Mouse (Mus musculus) spleen, postnatal 0 days (tissue): ENCODE results near the gene Bcl2. TPM values are rescaled to one million over a fixed set of nuclear protein-coding genes. Genes with fewer than 3 reads are reported as not detected.

ENCODE experiments used
- polyA plus RNA-seq: library from polyadenylated mRNA; unstranded; fragments of >200 nt; fragmentation: Nextera tagmentation; extraction: Ambion mirVana; gene quantifications from 2 replicates; pipeline ENCODE4 v1.2.1, GENCODE M21; 2015

Bcl2 gene
- 5.4 and 6.4 TPM in 2 replicates for polyA plus RNA-seq

DNA sequence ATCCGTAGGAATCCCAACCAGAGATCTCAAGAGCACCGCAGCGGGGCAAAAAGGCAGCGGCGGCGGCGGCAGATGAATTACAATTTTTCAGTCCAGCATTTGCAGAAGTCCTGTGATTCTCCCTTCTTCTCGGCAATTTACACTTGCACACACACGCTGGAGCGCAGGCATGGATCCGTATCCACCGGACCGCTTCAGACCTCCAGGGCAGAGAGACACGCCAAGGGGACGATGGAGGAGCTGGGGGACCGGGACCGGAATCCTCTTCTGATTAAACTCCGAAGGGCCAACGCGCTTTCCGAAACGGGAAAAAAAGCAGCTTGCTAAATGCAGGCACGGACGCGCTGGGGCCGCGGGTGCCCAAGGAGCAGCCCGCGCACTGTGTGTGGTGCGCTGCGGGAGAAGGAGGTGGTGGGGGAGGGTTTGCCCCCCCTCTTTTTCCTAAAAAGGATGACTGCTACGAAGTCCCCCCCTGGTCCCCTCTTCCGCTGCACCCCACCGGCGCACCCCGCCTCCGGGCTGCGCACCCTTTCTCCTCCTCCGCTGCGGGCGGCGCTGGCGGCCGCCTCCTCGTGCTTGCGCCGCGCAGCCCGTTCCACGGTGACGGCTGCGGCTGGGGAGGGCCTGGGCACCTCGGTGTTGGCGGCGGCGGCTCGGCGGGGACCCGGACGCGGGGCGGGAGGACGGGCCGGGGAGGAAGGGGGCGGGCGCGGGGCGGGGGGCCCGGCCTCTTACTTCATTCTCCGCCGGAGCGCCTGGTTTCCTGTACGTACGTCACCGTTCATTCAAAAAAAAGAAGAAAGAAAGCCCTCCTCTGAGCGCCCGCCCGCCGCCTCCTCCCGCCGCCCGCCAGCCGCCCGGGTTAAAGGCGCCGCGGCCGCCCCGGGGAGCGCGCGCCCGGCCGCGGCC, at the start of gene Bcl2:
Bcl2 (minus strand) TSS at position 654 of the 909 bp plus-strand sequence.

DNA sequence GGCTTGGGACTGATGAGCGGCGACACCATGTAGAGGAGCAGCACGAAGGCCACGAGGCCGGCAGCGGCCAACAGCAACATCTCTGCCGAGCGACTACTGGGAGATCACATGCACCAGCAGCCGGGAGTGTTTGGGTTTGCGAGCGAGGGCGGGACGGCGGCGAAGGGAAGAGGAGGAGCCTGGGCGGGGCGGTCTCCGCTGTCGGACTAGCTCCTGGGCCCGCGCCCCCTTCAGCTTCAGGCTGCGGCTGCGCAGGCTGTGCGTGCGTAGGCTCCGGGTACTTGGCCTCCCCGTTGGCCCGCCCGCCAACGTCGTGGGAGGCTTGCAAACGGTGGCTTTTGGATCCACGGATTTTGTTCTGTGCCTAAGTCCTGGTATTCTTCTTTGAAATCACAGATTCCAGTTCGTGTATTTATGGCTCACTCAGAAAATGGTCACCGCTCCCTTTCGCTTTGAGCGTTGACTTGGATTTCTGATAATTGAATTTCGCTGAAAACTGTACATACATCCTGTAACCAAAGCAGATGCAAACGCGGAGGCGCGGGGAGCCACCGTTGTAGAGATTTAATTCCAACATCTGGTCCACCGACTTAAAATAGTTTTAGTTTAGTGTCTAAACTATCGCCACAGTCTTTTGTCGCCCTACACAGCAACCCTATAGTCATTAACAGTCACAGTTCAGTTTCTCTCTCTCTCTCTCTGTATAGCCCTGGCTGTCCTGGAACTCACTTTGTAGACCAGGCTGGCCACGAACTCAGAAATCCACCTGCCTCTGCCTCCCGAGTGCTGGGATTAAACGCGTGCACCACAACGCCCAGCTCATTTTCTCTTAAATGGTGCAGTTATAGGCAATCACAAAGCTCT, 45.7 kb upstream of the Bcl2 start, which contains the start of gene Kdsr:
Kdsr (minus strand) TSS at position 156 of the 864 bp plus-strand sequence.

Other genes starting within 250 kb of the Bcl2 start
- 6.3 and 7.3 TPM in 2 replicates for gene Kdsr, start 45.5 kb upstream of the Bcl2 start, polyA plus RNA-seq
- 27.3 and 34.8 TPM in 2 replicates for gene Vps4b, start 82.5 kb upstream of the Bcl2 start, polyA plus RNA-seq
- gene Serpinb5, start 146.9 kb upstream of the Bcl2 start, polyA plus RNA-seq: 0.13 and 0.56 TPM in 2 replicates
- not detected in 2 replicates for gene Serpinb12, start 220.2 kb upstream of the Bcl2 start, polyA plus RNA-seq